Mouse (Mus musculus) myocyte (in vitro differentiated cells): ENCODE data around the gene Ccdc57.

Experiments
- CEBPB ChIP-seq: IDR thresholded peaks from 2 replicates; pipeline ENCODE4 v1.6.1; 2011; ENCODE audit warnings: mild to moderate bottlenecking, moderate library complexity; ENCODE audit not compliant: poor library complexity, insufficient read depth, severe bottlenecking
- E2F4 ChIP-seq: IDR thresholded peaks from one replicate; pipeline ENCODE4 v1.6.1; 2011; ENCODE audit warnings: mild to moderate bottlenecking, control low read depth, moderate library complexity; ENCODE audit not compliant: insufficient read depth
- MAX ChIP-seq: IDR thresholded peaks from one replicate; pipeline ENCODE4 v1.6.1; 2011; ENCODE audit warnings: low read depth, mild to moderate bottlenecking, control low read depth
- MYOD1 ChIP-seq, 3 experiments: IDR thresholded peaks; one replicate each; pipeline ENCODE4 v1.6.1; 2011; ENCODE audit warnings: control low read depth in 2 of 3, low read depth in 2 of 3, mild to moderate bottlenecking in 2 of 3, moderate library complexity in 1 of 3; ENCODE audit not compliant: insufficient read length in 2 of 3, control insufficient read depth in 1 of 3
- MYOG ChIP-seq, 3 experiments: IDR thresholded peaks; one replicate each; pipeline ENCODE4 v1.6.1; 2011; ENCODE audit warnings: control low read depth in 2 of 3, low read depth in 2 of 3, mild to moderate bottlenecking in 2 of 3; ENCODE audit not compliant: insufficient read length in 2 of 3, control insufficient read depth in 1 of 3, insufficient read depth in 1 of 3
- POLR2A ChIP-seq: IDR thresholded peaks from one replicate; pipeline ENCODE4 v1.6.1; 2011; ENCODE audit warnings: low read depth, mild to moderate bottlenecking, control low read depth, moderate library complexity; ENCODE audit not compliant: insufficient read length
- POLR2AphosphoS2 ChIP-seq: IDR thresholded peaks from one replicate; pipeline ENCODE4 v1.6.1; 2011; ENCODE audit warnings: low read depth, control low read depth; ENCODE audit not compliant: insufficient read length
- SRF ChIP-seq: IDR thresholded peaks from one replicate; pipeline ENCODE4 v1.6.1; 2011; ENCODE audit warnings: low read depth; ENCODE audit not compliant: control insufficient read depth, insufficient read length
- TCF12 ChIP-seq: IDR thresholded peaks from one replicate; pipeline ENCODE4 v1.6.1; 2011; ENCODE audit warnings: mild to moderate bottlenecking, control low read depth; ENCODE audit not compliant: poor library complexity, insufficient read depth, severe bottlenecking
- TCF3 ChIP-seq: IDR thresholded peaks from one replicate; pipeline ENCODE4 v1.6.1; 2011; ENCODE audit warnings: low read depth, control low read depth; ENCODE audit not compliant: insufficient read length
- USF1 ChIP-seq: IDR thresholded peaks from one replicate; pipeline ENCODE4 v1.6.1; 2011; ENCODE audit warnings: low read depth, mild to moderate bottlenecking, control low read depth, moderate library complexity

DNA sequence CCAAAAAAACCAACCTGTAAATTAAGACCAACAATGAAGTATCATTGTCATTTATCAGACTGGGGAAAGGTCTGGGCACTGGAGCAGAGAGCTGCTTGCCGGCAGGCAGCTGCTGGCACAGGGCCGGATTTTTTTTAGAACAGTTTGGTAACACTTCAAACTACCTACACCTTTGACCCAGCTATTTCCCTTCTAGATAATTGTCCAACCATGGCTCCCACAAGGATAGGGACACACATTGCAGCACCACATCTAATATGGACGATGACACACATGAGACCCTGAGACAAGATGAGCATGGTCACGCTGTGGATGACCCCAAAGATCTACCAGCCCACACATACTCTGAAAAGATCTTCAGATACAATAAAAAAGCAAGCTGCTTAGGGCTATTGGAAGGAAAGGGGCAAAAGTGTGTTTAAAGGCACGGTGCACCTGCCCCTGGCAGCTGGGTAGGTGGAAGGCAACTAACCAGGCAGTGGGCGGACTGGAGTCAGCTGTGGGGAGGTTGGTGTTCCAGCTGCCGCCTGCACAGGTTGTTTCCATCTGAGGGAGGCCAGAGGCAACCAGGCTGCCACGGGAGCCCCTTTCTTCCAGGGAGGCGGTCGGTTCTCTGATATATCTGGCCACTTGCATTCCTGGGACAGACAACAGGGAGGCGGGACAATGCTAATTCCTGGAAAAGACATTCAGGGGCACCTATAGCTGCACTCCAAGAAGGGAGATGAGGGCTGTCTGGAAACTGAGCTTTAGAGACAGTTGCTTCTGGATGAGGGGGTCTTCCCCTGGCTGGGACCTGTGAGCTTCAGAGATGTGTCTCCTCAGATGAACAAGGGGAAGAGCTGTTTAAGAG lies 80.4 kb downstream of the Ccdc57 start:
- TF ChIP-seq E2F4 = no peak
- TF ChIP-seq SRF = no peak
- no peak for TF ChIP-seq POLR2A
- TF ChIP-seq USF1 = no peak
- peak; percentile 48 for TF ChIP-seq TCF12
- no peak for TF ChIP-seq MAX
- TF ChIP-seq CEBPB = no peak
- TF ChIP-seq MYOG (IDR thresholded peaks at IDR 0.05; ENCODE audit: control insufficient read depth in 1 of 3, insufficient read depth in 1 of 3, insufficient read length in 2 of 3, low read depth in 2 of 3) = peak in 2 of 3 experiments; percentile 76 to 92
- TF ChIP-seq POLR2AphosphoS2 = no peak
- TF ChIP-seq TCF3 = peak; percentile 47
- peak in 2 of 3 experiments; percentile 71 to 97 for TF ChIP-seq MYOD1 (IDR thresholded peaks at IDR 0.05; ENCODE audit: control insufficient read depth in 1 of 3, insufficient read length in 2 of 3, low read depth in 2 of 3)
